Mouse (Mus musculus): ENCODE measurements around the gene Slc13a3. TPM values are rescaled to one million over a fixed set of nuclear protein-coding genes. Genes with fewer than 3 reads are reported as not detected.
A peak's percentile ranks its signal among the peaks of the same experiment; 100 is the strongest.

Slc13a3 gene
- polyA plus RNA-seq, 1 experiment from 2014 or later = 1.9 TPM

GRCm38 (mm10) chr2:165486881-165487535 lies 14.0 kb upstream of the Slc13a3 start:
- Histone ChIP-seq H3K9me3 (ENCODE audit: control insufficient read depth, low read length) (no peaks in the 10 kb centered on the region), H3K4me3 (ENCODE audit: low read depth, low read length) (no peak overlapping the region), H3K27me3 (ENCODE audit: control insufficient read depth, insufficient read depth, low read length) (no peaks in the 10 kb centered on the region), H3K36me3 (ENCODE audit: control insufficient read depth, insufficient read depth, low read length) (no peaks in the 10 kb centered on the region; the same call in 1 of the 2 replicates), H3K27ac (ENCODE audit: low read depth, low read length) (no peak overlapping the region), H3K4me2 (ENCODE audit: low read depth, low read length, severe bottlenecking) (no peak overlapping the region), H3K9ac (ENCODE audit: low read length) (no peak overlapping the region), H3K4me1 (replicated peaks; ENCODE audit: control insufficient read depth, insufficient read depth, low read length) (no peaks in the 10 kb centered on the region; the same call in none of the 2 replicates)
- WGBS = 25% methylated on average over 8 of the region's 8 CpGs
- DNase-seq (ENCODE audit: low spot score) (peak; percentile 78), ATAC-seq (replicated peaks; ENCODE audit: low FRiP score) (peak; percentile 50)

- WGBS = 76% methylated on average over 5 of the region's 5 CpGs
- H3K27me3 ChIP-seq (ENCODE audit: control insufficient read depth, insufficient read depth, low read length) = no peaks in the 10 kb centered on the region
- DNase-seq (ENCODE audit: low spot score) (no peak), ATAC-seq (replicated peaks; ENCODE audit: low FRiP score) (no peak)
- no peak overlapping the region for H3K4me2 ChIP-seq (ENCODE audit: low read depth, low read length, severe bottlenecking)
- no peaks in the 10 kb centered on the region for H3K9me3 ChIP-seq (ENCODE audit: control insufficient read depth, low read length)
- H3K27ac ChIP-seq (ENCODE audit: low read depth, low read length) = no peak overlapping the region
- H3K9ac ChIP-seq (ENCODE audit: low read length) = no peak overlapping the region
- no peak overlapping the region for H3K4me3 ChIP-seq (ENCODE audit: low read depth, low read length)
- H3K36me3 ChIP-seq (ENCODE audit: control insufficient read depth, insufficient read depth, low read length) = no peaks in the 10 kb centered on the region; the same call in 1 of the 2 replicates
- no peaks in the 10 kb centered on the region; the same call in 1 of the 2 replicates for H3K4me1 ChIP-seq (replicated peaks; ENCODE audit: control insufficient read depth, insufficient read depth, low read length)
Observed at GRCm38 (mm10) chr2:165486401-165486800, 13.4 kb upstream of the Slc13a3 start.

- H3K36me3 ChIP-seq (ENCODE audit: control insufficient read depth, insufficient read depth, low read length) = no peaks in the 10 kb centered on the region; the same call in 1 of the 2 replicates
- no peak overlapping the region for H3K27ac ChIP-seq (ENCODE audit: low read depth, low read length)
Observed at GRCm38 (mm10) chr2:165485826-165486225, 12.8 kb upstream of the Slc13a3 start.

DNA sequence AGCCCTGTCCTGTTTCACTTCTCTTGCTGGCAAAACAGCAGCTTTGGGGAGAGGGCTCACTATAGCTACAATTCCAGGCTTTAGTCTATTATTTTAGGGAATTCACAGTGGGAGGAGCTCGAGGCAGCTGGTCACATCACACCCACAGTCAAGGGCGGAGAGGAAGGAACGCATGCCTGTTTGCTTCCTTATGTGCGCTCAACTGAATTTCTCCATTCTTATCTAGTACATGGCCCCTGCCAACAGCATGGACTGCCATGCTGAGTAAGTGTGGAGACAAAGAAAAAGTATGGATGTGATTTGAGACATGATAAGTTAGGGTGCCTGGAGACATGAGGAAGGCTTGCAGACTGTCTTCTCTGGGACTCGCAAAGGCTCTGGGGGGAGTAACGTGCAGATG lies 11.1 kb upstream of the Slc13a3 start:
- no peak overlapping the region for H3K4me3 ChIP-seq (ENCODE audit: low read depth, low read length)
- H3K9me3 ChIP-seq (ENCODE audit: control insufficient read depth, low read length) = no peaks in the 10 kb centered on the region
- DNase-seq (ENCODE audit: low spot score) = no peak
- no peaks in the 10 kb centered on the region; the same call in 1 of the 2 replicates for H3K4me1 ChIP-seq (replicated peaks; ENCODE audit: control insufficient read depth, insufficient read depth, low read length)
- H3K4me2 ChIP-seq (ENCODE audit: low read depth, low read length, severe bottlenecking) = no peak overlapping the region
- ATAC-seq (replicated peaks; ENCODE audit: low FRiP score) = no peak
- WGBS = 70% methylated on average over 6 of the region's 6 CpGs
- H3K9ac ChIP-seq (ENCODE audit: low read length) = no peak overlapping the region
- no peak overlapping the region for H3K27ac ChIP-seq (ENCODE audit: low read depth, low read length)
- no peaks in the 10 kb centered on the region for H3K36me3 ChIP-seq (ENCODE audit: control insufficient read depth, insufficient read depth, low read length)
- H3K27me3 ChIP-seq (ENCODE audit: control insufficient read depth, insufficient read depth, low read length) = no peaks in the 10 kb centered on the region

More at GRCm38 (mm10) chr2:165485826-165486225, 12.8 kb upstream of the Slc13a3 start:
- Histone ChIP-seq H3K4me3 (ENCODE audit: low read depth, low read length) (no peak overlapping the region), H3K27me3 (ENCODE audit: control insufficient read depth, insufficient read depth, low read length) (no peaks in the 10 kb centered on the region), H3K9ac (ENCODE audit: low read length) (no peak overlapping the region), H3K4me1 (replicated peaks; ENCODE audit: control insufficient read depth, insufficient read depth, low read length) (no peaks in the 10 kb centered on the region; the same call in 1 of the 2 replicates), H3K9me3 (ENCODE audit: control insufficient read depth, low read length) (no peaks in the 10 kb centered on the region), H3K4me2 (ENCODE audit: low read depth, low read length, severe bottlenecking) (no peak overlapping the region)
- DNase-seq (ENCODE audit: low spot score) (no peak), ATAC-seq (replicated peaks; ENCODE audit: low FRiP score) (no peak)
- WGBS = 81% methylated on average over 3 of the region's 3 CpGs

GRCm38 (mm10) chr2:165482003-165482402 lies 9.0 kb upstream of the Slc13a3 start:
- ATAC-seq (replicated peaks; ENCODE audit: low FRiP score) (no peak), DNase-seq (ENCODE audit: low spot score) (no peak)
- Histone ChIP-seq H3K27ac (ENCODE audit: low read depth, low read length) (no peak overlapping the region), H3K9me3 (ENCODE audit: control insufficient read depth, low read length) (no peaks in the 10 kb centered on the region), H3K27me3 (ENCODE audit: control insufficient read depth, insufficient read depth, low read length) (no peaks in the 10 kb centered on the region), H3K36me3 (ENCODE audit: control insufficient read depth, insufficient read depth, low read length) (no peaks in the 10 kb centered on the region), H3K9ac (ENCODE audit: low read length) (no peak overlapping the region), H3K4me2 (ENCODE audit: low read depth, low read length, severe bottlenecking) (no peak overlapping the region), H3K4me3 (ENCODE audit: low read depth, low read length) (no peak overlapping the region), H3K4me1 (replicated peaks; ENCODE audit: control insufficient read depth, insufficient read depth, low read length) (no peaks in the 10 kb centered on the region; the same call in 1 of the 2 replicates)
- 68% methylated on average over 8 of the region's 8 CpGs for WGBS

GRCm38 (mm10) chr2:165475850-165476249 lies 2.8 kb upstream of the Slc13a3 start:
- no peak overlapping the region for H3K27ac ChIP-seq (ENCODE audit: low read depth, low read length)
- H3K9ac ChIP-seq (ENCODE audit: low read length) = no peak overlapping the region
- no peak overlapping the region for H3K4me2 ChIP-seq (ENCODE audit: low read depth, low read length, severe bottlenecking)
- no peak for ATAC-seq (replicated peaks; ENCODE audit: low FRiP score)
- WGBS = 68% methylated on average over 5 of the region's 5 CpGs
- H3K4me3 ChIP-seq (ENCODE audit: low read depth, low read length) = no peak overlapping the region
- peaks cover 6% of the 10 kb centered on the region for H3K4me1 ChIP-seq (replicated peaks; ENCODE audit: control insufficient read depth, insufficient read depth, low read length)
- H3K9me3 ChIP-seq (ENCODE audit: control insufficient read depth, low read length) = no peaks in the 10 kb centered on the region
- no peak for DNase-seq (ENCODE audit: low spot score)
- peaks cover 5% of the 10 kb centered on the region; the same call in 1 of the 2 replicates for H3K27me3 ChIP-seq (ENCODE audit: control insufficient read depth, insufficient read depth, low read length)
- H3K36me3 ChIP-seq (ENCODE audit: control insufficient read depth, insufficient read depth, low read length) = no peaks in the 10 kb centered on the region

DNA sequence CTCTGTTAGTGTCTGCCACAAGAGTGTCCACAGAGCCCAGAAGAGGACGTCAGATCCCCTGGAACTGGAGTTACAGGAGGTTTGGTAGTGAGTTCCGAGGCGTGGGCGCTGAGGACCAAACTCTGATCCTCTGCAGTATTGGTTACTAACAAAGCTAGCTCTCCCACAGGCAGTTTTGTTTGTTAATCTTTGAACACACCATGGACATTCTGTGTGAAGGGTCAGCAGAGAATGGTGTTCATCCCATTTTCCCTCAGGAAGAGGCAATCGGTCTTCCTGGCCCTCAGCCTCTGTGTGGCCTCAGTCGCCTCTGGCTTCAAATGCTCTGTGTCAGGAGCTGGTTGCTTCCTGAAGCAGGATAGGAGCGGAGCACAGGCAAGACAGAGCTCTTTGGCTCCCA lies 2.4 kb upstream of the Slc13a3 start:
- Histone ChIP-seq H3K9ac (ENCODE audit: low read length) (no peak overlapping the region), H3K36me3 (ENCODE audit: control insufficient read depth, insufficient read depth, low read length) (no peaks in the 10 kb centered on the region), H3K4me1 (replicated peaks; ENCODE audit: control insufficient read depth, insufficient read depth, low read length) (peaks cover 6% of the 10 kb centered on the region), H3K27ac (ENCODE audit: low read depth, low read length) (no peak overlapping the region), H3K9me3 (ENCODE audit: control insufficient read depth, low read length) (no peaks in the 10 kb centered on the region), H3K4me3 (ENCODE audit: low read depth, low read length) (no peak overlapping the region), H3K4me2 (ENCODE audit: low read depth, low read length, severe bottlenecking) (no peak overlapping the region), H3K27me3 (ENCODE audit: control insufficient read depth, insufficient read depth, low read length) (peaks cover 5% of the 10 kb centered on the region; the same call in 1 of the 2 replicates)
- ATAC-seq (replicated peaks; ENCODE audit: low FRiP score) (no peak), DNase-seq (ENCODE audit: low spot score) (no peak)
- WGBS = 76% methylated on average over 7 of the region's 7 CpGs

DNA sequence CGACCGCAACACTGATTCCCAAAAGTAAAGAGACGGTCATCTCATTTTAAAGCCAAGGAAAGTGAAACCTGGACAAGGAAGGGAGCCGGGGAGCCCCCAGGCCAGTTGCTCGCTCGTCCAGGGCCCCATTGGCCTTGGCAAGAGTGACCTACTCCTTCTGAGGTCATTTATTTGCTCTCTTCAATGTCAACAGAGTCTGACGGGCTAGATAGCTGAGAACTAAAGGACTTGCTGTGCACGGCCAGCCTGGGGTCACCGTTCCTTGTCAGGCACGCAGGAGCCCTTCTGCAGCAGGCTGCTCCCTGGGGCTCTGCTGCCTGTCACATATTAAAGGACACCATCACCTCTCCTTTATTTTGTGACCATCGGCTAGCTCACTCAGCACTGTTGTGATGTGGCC lies 1.1 kb downstream of the Slc13a3 start:
- H3K4me1 ChIP-seq (replicated peaks; ENCODE audit: control insufficient read depth, insufficient read depth, low read length) = peaks cover 6% of the 10 kb centered on the region
- H3K4me3 ChIP-seq (ENCODE audit: low read depth, low read length) = no peak overlapping the region
- no peaks in the 10 kb centered on the region for H3K9me3 ChIP-seq (ENCODE audit: control insufficient read depth, low read length)
- ATAC-seq (replicated peaks; ENCODE audit: low FRiP score) = no peak
- no peak overlapping the region for H3K27ac ChIP-seq (ENCODE audit: low read depth, low read length)
- H3K9ac ChIP-seq (ENCODE audit: low read length) = no peak overlapping the region
- no peak for DNase-seq (ENCODE audit: low spot score)
- H3K36me3 ChIP-seq (ENCODE audit: control insufficient read depth, insufficient read depth, low read length) = no peaks in the 10 kb centered on the region
- 81% methylated on average over 11 of the region's 11 CpGs for WGBS
- H3K4me2 ChIP-seq (ENCODE audit: low read depth, low read length, severe bottlenecking) = no peak overlapping the region
- H3K27me3 ChIP-seq (ENCODE audit: control insufficient read depth, insufficient read depth, low read length) = peaks cover 5% of the 10 kb centered on the region; the same call in 1 of the 2 replicates

- Histone ChIP-seq H3K9ac (ENCODE audit: low read length) (no peak overlapping the region), H3K36me3 (ENCODE audit: control insufficient read depth, insufficient read depth, low read length) (no peaks in the 10 kb centered on the region), H3K9me3 (ENCODE audit: control insufficient read depth, low read length) (no peaks in the 10 kb centered on the region), H3K4me2 (ENCODE audit: low read depth, low read length, severe bottlenecking) (no peak overlapping the region), H3K4me3 (ENCODE audit: low read depth, low read length) (no peak overlapping the region), H3K4me1 (replicated peaks; ENCODE audit: control insufficient read depth, insufficient read depth, low read length) (peaks cover 6% of the 10 kb centered on the region), H3K27me3 (ENCODE audit: control insufficient read depth, insufficient read depth, low read length) (peaks cover 5% of the 10 kb centered on the region; the same call in 1 of the 2 replicates), H3K27ac (ENCODE audit: low read depth, low read length) (no peak overlapping the region)
- ATAC-seq (replicated peaks; ENCODE audit: low FRiP score) = no peak
- peak; percentile 35 for DNase-seq (ENCODE audit: low spot score)
- WGBS = 55% methylated on average over 5 of the region's 5 CpGs
Observed at GRCm38 (mm10) chr2:165470167-165470566, 2.9 kb downstream of the Slc13a3 start.
